Mouse (Mus musculus) kidney, postnatal 36 days (tissue): ENCODE results near the gene Defb48.

Source experiments
- DNase-seq, 2 experiments: peaks; one replicate each; pipeline ENCODE4 v3.0.0; 2021 to 2022; ENCODE audit warnings: mixed read lengths in 2 of 2

Gene Defb48

DNA sequence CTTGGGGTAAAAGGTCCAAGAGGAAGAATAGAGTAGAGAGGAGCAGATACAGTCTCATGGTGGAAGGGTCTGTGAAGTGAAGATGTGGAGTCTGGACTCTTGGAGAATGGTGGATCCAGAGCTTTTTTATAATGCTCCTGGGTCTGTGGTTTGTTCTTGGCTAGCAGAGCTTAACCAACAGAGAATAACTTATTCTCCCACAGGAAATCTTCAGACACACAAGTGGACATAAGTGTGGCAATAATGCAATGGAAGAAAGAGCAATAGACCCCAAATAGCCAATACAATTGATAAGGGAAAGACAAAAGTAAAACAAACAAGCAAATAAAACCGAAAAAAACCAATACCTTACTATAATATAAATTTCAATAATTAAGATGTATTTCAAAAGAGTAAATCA, at the start of gene Defb48:
Gene Defb48, minus strand, starts transcription at position 101 of the 400 bp plus-strand sequence.
- DNase-seq: no peak

GRCm38 (mm10) chr14:63020524-63021156, 36.3 kb upstream of the Defb48 start:
- DNase-seq: no peak

DNA sequence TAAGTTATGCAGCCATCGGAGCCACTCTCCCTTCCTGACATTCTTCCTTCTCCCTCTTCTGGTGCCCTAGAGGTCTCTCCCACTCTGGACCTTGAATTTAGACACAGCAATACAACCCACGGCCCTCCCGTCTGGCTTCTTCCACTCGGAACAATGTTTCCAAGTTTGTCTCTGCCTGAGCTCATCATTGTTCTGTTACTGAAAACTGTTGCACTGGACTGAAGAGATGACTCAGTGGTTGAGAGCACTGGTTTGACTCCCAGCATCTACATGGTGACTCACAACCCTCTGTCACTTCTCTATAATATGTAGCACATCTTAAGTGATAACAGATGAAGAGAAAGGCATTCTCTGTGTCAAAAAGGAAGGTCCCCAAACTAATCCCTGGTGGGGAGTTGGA, 30.4 kb upstream of the Defb48 start:
- no peak for DNase-seq

DNA sequence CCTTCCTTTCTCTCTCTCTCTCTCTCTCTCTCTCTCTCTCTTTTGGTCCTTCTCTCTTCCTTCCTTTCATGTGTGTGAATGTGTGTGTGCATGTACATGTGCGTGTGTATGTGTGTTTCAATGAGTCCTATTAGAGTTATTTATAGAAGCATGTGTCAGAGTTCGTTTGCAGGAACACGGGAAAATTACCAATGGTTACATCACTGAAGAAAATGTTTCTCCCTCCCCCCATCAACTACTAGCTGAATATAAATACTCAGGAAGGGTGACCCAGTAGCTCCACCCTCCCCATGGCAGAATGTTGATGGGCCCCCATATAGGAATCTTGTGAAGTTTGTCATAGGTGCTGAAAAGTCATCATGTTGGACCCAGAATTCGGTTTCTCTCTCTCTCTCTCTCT, 28.8 kb upstream of the Defb48 start:
- DNase-seq: no peak

DNA sequence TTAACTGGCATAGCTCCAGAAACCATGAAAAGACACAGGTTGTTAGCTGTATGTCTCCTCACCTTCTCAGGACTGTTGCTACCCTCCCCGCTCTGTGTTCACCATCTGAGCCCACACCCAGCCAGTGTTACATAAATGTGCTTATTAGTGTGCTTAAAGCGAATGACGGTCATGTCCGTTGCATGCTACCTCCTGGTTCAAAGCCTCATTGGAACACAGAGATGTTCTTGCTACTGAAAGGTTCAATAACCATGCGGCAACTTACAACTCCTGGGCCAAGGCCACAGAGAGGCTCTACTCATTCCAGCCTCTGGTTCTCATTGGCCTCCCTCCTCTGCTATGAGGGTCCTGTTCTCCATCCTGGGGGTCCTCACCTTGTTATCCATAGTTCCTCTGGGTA, 27.2 kb upstream of the Defb48 start, which contains the start of gene Defb43:
Gene Defb43, plus strand, starts transcription at position 301 of the 400 bp plus-strand sequence.
- no peak for DNase-seq

DNA sequence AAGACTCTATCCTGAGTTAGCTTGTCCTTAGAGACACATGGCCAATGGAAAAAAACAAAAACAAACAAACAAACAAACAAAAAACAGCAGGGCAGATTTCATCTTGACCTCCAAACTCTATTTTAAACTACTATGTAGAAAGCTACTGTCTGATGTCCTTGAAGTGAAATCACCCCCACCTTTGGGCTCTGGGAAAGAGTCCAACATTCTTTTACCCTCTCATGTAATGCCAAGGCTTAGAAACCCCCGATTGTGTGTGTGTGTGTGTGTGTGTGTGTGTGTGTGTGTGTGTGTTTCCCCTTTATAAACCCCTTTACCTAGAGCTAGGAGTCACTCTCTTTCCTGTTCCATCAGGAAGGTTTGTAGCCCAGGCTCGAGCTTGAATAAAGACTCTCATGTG, 18.3 kb upstream of the Defb48 start:
- no peak for DNase-seq

DNA sequence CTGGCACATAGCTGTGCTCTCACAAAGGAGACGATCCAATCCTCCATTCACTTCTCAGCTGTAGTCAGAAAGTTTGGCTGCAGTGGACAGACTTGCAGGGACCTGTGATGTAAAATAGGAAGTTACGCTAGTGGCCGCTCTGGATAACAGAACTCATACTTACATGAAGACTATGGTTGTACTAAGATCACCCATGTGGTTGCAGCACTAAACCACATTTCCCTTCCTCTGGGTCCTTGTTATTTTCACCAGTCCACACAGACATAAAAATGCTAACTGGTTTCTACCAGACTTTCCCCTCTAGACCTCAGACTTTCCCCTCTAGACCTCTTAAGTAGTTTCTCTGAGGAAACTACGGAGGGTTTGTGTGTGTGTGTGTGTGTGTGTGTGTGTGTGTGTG, 14.7 kb upstream of the Defb48 start:
- no peak for DNase-seq

DNA sequence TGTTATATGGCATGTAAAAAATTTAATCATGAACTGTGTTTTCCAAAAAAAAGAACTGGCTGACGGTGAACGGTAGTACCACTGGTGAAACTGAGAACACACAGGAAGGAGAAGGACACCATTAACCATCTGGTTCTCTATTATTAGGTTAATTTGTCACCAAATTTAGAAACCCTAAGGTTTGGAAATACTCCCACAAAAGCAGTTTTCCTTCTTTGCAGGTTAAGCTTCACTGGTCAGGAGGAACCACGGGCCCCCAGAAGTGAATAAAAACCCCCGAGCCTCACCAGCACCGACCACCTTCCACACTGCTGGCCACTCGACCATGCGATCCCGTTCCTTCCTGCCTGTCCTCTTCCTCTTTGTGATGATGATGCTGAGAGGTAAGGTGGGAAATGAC, 13.5 kb upstream of the Defb48 start, which contains the start of gene Defb47:
Gene Defb47, plus strand, starts transcription at position 301 of the 400 bp plus-strand sequence.
- DNase-seq: no peak

DNA sequence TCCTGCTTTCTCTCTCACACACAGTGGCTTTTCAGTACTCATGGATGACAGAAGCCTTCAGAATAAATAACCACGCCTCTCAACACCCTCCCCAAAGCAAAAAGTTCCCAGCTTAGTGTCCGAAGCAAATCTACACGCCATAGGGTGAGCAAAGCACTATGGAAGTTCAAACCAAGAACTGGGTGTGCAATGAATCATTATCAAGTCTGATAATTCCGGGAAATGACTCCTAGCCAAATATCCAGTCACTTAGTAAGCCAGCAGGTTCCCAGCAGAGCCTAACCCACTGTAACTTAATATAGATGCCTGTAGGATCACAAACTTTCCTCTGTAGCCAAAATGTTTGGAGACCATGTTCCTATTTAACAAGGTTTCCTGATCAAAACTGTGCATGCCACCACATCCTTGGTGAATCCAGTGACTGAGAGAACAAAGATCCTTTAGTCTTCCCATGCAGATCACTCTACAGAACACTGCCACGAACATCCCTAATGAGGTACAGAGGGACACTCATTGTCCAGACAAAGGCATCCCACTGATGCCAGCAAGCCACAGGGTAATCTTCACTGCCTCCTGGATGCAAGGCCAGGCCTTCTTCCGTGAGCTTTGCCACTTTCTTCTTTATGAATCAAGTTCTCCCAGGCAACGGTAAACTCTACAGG, 7.7 kb upstream of the Defb48 start:
- DNase-seq: no peak

- no peak for DNase-seq
Measured at GRCm38 (mm10) chr14:62991271-62991670, 7.0 kb upstream of the Defb48 start.

- no peak for DNase-seq
Measured at GRCm38 (mm10) chr14:62979815-62980214, 4.5 kb downstream of the Defb48 start.

DNA sequence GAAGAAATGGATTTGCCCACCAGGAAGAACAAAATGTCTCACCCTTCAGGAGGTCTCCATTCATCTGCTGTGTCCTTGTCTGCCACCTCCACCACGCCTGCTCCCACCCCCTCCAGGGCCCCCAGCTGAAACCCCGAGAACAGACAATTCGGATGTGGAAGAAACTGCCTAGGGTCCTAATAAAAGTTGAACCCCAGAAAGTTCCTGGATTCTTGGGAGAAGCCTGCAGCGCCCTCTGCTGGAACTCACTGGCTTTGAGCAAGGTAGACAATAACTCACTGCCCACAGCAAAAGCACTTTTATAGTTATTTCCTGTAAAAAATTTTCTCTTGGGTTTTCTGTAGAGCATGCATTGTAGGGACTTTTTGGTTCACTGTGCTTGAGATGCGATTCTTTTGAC, 9.3 kb downstream of the Defb48 start:
- DNase-seq: peak; percentile 47 to 88

DNA sequence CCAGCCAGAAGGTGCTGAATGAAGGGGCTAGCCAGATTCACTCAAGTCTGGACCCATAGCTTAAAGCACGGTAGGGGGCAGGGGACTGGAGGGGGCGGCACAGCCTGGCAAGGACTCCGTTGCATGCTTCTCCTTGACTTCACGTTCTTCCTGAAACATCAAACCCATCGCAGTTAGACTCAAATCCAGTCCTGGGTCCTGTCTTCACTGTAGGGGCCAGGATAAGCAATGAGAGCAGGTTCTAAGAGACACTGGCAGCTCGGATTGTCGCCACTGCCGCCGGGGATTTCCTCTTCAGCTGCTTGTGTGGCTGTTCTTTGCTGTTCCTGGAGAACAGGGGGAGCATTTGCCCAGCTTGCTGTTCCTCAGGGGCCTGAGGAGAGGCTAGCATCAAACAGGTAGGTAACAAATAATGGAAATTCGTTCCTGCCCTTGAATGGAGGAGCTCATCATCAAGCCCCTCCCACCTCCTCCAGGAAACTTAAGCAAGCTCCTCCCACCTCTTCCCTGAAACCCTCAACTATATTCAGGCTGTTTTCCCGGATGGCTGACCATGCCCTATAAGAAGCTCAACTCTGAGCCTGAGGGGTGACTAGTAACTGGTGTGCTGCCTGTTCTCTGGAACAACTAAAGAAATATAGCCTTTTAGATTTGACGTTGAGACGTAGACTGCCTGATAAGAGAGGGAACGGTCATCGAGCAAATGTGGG, 18.3 kb downstream of the Defb48 start:
- peak; percentile 31 to 46 for DNase-seq

- DNase-seq: no peak
Measured at GRCm38 (mm10) chr14:62965342-62965741, 19.0 kb downstream of the Defb48 start.

- no peak for DNase-seq
Measured at GRCm38 (mm10) chr14:62963632-62964031, 20.7 kb downstream of the Defb48 start.

- no peak for DNase-seq
Measured at GRCm38 (mm10) chr14:62956091-62956490, 28.2 kb downstream of the Defb48 start.

- DNase-seq: no peak
Measured at GRCm38 (mm10) chr14:62946794-62947193, 37.5 kb downstream of the Defb48 start.

GRCm38 (mm10) chr14:62940383-62941074, 43.8 kb downstream of the Defb48 start:
- DNase-seq: peak; percentile 83 to 84

DNA sequence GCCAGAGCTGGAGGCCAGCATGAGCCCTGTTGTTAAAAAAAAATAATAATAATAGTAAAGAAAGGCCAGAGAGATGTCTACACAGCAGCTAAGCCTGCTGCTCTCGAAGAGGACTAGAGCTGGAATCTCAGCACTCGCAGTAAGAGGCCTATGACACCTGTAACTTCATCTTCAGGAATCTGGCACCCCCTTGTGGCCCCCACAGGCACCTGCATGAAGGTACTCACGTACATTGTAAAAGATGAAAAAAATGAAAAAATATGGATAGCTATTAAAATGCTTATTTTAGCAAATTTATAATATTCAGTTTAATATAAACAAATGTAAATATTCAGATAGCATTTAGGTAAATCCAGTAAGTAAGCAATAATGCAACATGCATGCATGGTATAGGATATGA, 44.9 kb downstream of the Defb48 start:
- DNase-seq: peak in 1 of 2 experiments; percentile 27

- peak in 1 of 2 experiments; percentile 25 for DNase-seq
Measured at GRCm38 (mm10) chr14:62937675-62938074, 46.6 kb downstream of the Defb48 start.

GRCm38 (mm10) chr14:62936631-62937380, 47.5 kb downstream of the Defb48 start:
- DNase-seq: no peak

DNA sequence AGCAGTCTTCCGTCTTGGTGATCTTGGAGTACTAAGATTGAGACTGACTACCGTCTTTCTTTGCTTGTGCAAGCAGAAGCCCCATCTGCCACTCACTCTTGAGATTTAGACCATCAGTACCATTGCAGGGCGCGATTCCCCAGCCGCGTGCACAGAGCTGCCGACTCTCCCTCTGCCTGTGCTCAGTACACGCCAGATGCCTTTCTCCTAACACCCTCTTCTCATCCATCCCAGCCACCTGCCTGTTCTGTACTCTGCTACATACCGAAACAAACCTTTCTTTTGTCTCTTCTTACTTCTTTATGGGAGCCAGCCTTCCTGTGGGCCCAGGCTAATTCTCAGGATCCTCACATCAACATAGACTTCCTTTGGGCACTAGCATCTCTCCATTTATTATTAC, 48.9 kb downstream of the Defb48 start:
- DNase-seq: no peak
